12 mouse cellular contexts compared by ENCODE assay signal in the genomic region with DNA sequence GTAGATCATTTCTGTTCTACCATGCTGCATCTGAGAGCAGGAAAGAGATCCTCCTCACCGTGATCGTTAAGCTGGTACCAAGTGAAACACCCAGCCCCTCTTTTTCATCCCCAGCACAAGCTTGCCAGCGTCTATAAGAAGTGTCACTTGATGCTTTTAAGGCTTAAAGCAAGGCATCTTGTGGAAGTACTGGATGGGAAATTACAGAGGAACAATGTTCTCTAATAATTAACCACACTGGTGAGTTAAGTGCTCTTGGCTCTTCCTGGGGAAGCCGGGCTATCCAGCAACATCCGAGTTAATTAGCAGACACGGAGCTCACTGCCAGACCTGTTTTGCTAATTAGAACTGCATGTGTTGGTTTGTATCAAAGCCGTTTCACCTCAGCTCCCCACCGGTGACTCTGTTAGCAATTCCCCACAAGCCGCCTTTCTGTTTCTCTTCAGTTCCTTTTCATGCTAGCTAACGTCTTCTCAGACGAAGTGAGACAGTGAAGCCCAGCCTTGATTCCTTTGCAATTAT.
DNase-seq lines count a peak whose midpoint lies in the region; ATAC-seq and TF ChIP-seq lines count a peak whose summit lies in the region.
"Had no signal": no experiment of that assay in that cellular context is flagged by ENCODE, and none has a peak within 500 bp of the region (broad histone marks: within the 10 kb centered on the region; RNA-seq: fewer than 3 reads in every experiment).

No protein-coding gene starts in this region.

- 27% methylated on average over 11 of the region's 11 CpGs for WGBS in neural tube, embryonic 13.5 days
- 31% methylated on average over 11 of the region's 11 CpGs for WGBS in cerebellum, adult 2 months

- no peak for TF ChIP-seq POLR2A in cerebellum, adult 2 months (IDR thresholded peaks at IDR 0.05; ENCODE audit: borderline replicate concordance, insufficient read depth, low read length)

- DNase-seq in neural tube, embryonic 10.5 days (ENCODE audit: extremely low spot score, low spot score): no peak
- peak; percentile 37 for DNase-seq in hindlimb bud, embryonic 11.5 days (ENCODE audit: extremely low spot score, low read depth, low spot score)
- DNase-seq in kidney, postnatal 36 days: peak; percentile 68 to 82
- DNase-seq in retina, postnatal 1 day: peak; percentile 54
- DNase-seq in ovary, postnatal 36 days (ENCODE audit: low spot score): no peak
- DNase-seq in adrenal gland, postnatal 10 days: no peak
- no peak for DNase-seq in cerebellum, adult 2 months
- DNase-seq: thymus, postnatal 14 days had no signal

- peak; percentile 59; the same call in 1 of the 2 replicates for ATAC-seq in neural tube, embryonic 13.5 days (ENCODE audit: low read depth)

- no peaks in the 10 kb centered on the region for H3K27me3 ChIP-seq in neural tube, embryonic 13.5 days
- H3K27me3 ChIP-seq in cerebellum, adult 2 months (ENCODE audit: control insufficient read depth, insufficient read depth, low read length): no peaks in the 10 kb centered on the region
- H3K27me3 ChIP-seq: heart, embryonic 12.5 days; limb, embryonic 15.5 days had no signal

- no peak overlapping the region for H3K4me2 ChIP-seq in neural tube, embryonic 13.5 days
- H3K4me2 ChIP-seq: heart, embryonic 12.5 days; limb, embryonic 15.5 days had no signal

- no peak overlapping the region for H3K9ac ChIP-seq in neural tube, embryonic 13.5 days
- H3K9ac ChIP-seq: heart, embryonic 12.5 days; limb, embryonic 15.5 days had no signal

- H3K9me3 ChIP-seq in neural tube, embryonic 13.5 days: no peaks in the 10 kb centered on the region
- H3K9me3 ChIP-seq: limb, embryonic 15.5 days had no signal

- TF ChIP-seq CTCF in cerebellum, adult 2 months (IDR thresholded peaks at IDR 0.05; ENCODE audit: borderline replicate concordance, insufficient read depth, low read depth, low read length): no peak

- H3K27ac ChIP-seq in neural tube, embryonic 13.5 days (replicated peaks): peak overlapping the region; percentile 75
- no peak overlapping the region for H3K27ac ChIP-seq in cerebellum, adult 2 months (ENCODE audit: insufficient read depth, low read length)
- H3K27ac ChIP-seq: limb, embryonic 15.5 days; macrophage had no signal

- H3K4me1 ChIP-seq in neural tube, embryonic 13.5 days (replicated peaks): peaks cover 11% of the 10 kb centered on the region; the same call in 1 of the 2 replicates
- H3K4me1 ChIP-seq in cerebellum, adult 2 months (ENCODE audit: control insufficient read depth, insufficient read depth, low read length): 0 out of 2 replicates have a peak, but pooled peaks cover 2% of the 10 kb centered on the region
- H3K4me1 ChIP-seq: heart, embryonic 12.5 days; limb, embryonic 15.5 days had no signal

- no peaks in the 10 kb centered on the region for H3K36me3 ChIP-seq in neural tube, embryonic 13.5 days
- H3K36me3 ChIP-seq: heart, embryonic 12.5 days; limb, embryonic 15.5 days had no signal

- H3K4me3 ChIP-seq in neural tube, embryonic 13.5 days: no peak overlapping the region
- H3K4me3 ChIP-seq in cerebellum, adult 2 months (replicated peaks; ENCODE audit: insufficient read depth, low read depth, low read length): no peak overlapping the region
- H3K4me3 ChIP-seq: heart, embryonic 12.5 days; limb, embryonic 15.5 days had no signal

Comparison
In these comparisons a context has a peak if more than half of its experiments do, and no peak if none do; other contexts are left out.
1. DNase-seq: peak in hindlimb bud, embryonic 11.5 days (single experiment), kidney, postnatal 36 days (2 of 2) and retina, postnatal 1 day (single experiment); none in neural tube, embryonic 10.5 days (single experiment), ovary, postnatal 36 days (single experiment), adrenal gland, postnatal 10 days (single experiment) and cerebellum, adult 2 months (0 of 2).